Mouse (Mus musculus): ENCODE results near the gene Hmbs. TPM values are rescaled to one million over a fixed set of nuclear protein-coding genes. Genes with fewer than 3 reads are reported as not detected.
"Not testable (repeated sequence)": the region's sequence is repeated elsewhere in the genome, so short reads cannot be mapped to it uniquely, and the experiment has no call there.

Gene Hmbs
- polyA plus RNA-seq, 1 experiment from 2014 or later, result 123 TPM

DNA sequence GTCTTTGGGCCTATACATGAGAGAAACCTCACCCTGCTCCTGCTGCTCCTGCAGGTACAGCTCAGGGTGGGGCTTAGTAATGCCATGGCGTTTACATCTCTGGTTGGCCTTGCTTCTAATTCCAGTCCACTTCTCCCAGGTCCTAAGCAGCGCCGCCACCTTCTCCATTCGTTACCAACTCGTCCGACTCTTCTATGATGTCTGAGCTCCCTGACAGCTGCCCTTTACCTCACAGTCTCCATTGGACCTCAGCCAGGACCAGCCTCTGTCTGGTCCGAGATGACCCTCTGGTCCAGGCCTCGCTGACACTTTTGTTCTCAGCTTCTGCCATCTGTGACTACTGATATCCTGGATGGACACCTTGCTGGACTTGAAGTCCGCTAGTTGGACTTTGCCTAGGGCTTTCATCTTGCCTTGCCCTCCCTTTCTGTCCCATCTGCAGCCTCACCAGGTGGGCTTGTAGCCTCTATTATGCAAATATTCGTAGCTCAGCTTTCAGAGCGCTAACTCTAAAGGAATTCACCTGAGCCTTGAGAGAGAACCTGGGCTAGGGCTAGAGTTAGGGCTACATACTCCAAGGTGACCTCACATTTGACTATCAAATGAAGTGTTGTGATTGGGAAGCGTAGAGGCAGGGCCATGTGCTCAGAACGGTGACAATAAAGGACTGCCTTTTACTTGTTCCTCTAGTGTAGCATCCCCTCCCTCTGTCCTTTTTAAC, 10.9 kb downstream of the Hmbs start:
- no peak overlapping the region for H3K4me2 ChIP-seq
- H3K4me1 ChIP-seq, result peaks cover 19% of the 10 kb centered on the region
- no peaks in the 10 kb centered on the region for H3K27me3 ChIP-seq
- no peak for ATAC-seq (ENCODE audit: borderline replicate concordance, extremely low read depth, low FRiP score, low TSS enrichment)
- H3K36me3 ChIP-seq, result peaks cover 65% of the 10 kb centered on the region
- H3K9ac ChIP-seq, result no peak overlapping the region
- H3K9me3 ChIP-seq, result no peaks in the 10 kb centered on the region
- no peak overlapping the region for H3K27ac ChIP-seq
- WGBS, result 93% methylated on average over 13 of the region's 13 CpGs
- no peak overlapping the region for H3K4me3 ChIP-seq

DNA sequence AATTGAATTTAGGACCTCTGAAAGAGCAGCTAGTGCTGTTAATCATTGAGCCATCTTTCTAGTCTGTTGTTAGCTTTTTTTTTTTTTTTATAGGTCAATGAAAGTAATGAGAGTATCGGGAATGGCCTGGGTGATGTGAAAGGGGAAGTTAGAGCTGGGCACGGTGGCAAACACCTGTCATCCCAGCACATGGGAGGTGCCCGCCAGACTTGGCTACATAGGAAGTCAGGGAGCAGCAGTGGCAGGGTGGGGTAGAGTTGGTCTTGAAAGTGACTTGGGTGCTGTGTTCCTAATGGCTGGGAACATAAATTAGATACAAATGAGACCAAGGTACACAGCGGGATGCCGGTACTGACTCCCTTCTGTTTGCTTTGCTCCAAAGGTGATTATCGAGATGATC, 13.3 kb downstream of the Hmbs start:
- Histone ChIP-seq H3K27ac (no peak overlapping the region), H3K9ac (no peak overlapping the region), H3K9me3 (no peaks in the 10 kb centered on the region), H3K4me2 (no peak overlapping the region), H3K36me3 (peaks cover 48% of the 10 kb centered on the region), H3K27me3 (no peaks in the 10 kb centered on the region), H3K4me1 (peaks cover 5% of the 10 kb centered on the region), H3K4me3 (no peak overlapping the region)
- ATAC-seq (ENCODE audit: borderline replicate concordance, extremely low read depth, low FRiP score, low TSS enrichment), result no peak
- 95% methylated on average over 6 of the region's 6 CpGs for WGBS

DNA sequence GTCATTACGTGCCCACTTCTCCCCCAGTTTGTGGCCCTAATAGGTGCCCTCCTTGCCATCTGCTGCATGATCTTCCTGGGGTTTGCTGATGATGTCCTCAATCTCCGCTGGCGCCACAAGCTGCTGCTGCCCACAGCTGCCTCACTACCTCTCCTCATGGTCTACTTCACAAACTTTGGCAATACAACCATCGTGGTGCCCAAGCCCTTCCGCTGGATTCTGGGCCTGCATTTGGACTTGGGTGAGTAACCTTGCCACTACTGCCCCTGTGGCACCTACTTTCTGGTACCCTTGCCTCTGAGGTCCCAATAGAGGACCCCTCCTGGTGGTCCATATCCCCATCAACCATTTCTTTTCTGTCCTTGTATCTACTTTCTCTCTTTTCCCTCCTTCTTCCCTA, 16.1 kb downstream of the Hmbs start:
- peak overlapping the region; percentile 66 for H3K4me3 ChIP-seq
- H3K4me2 ChIP-seq, result peak overlapping the region; percentile 76
- peaks cover 5% of the 10 kb centered on the region for H3K4me1 ChIP-seq
- H3K9me3 ChIP-seq, result no peaks in the 10 kb centered on the region
- ATAC-seq (ENCODE audit: borderline replicate concordance, extremely low read depth, low FRiP score, low TSS enrichment), result no peak
- WGBS, result 79% methylated on average over 5 of the region's 5 CpGs
- H3K27ac ChIP-seq, result peak overlapping the region; percentile 94; the same call in 1 of the 2 replicates
- peaks cover 37% of the 10 kb centered on the region for H3K36me3 ChIP-seq
- H3K27me3 ChIP-seq, result no peaks in the 10 kb centered on the region
- H3K9ac ChIP-seq, result peak overlapping the region; percentile 79

- peak; percentile 48 for ATAC-seq (ENCODE audit: borderline replicate concordance, extremely low read depth, low FRiP score, low TSS enrichment)
- peak overlapping the region; percentile 76 for H3K4me2 ChIP-seq
- no peaks in the 10 kb centered on the region for H3K27me3 ChIP-seq
- peak overlapping the region; percentile 66 for H3K4me3 ChIP-seq
- peak overlapping the region; percentile 79 for H3K9ac ChIP-seq
- peaks cover 30% of the 10 kb centered on the region for H3K36me3 ChIP-seq
- H3K9me3 ChIP-seq, result no peaks in the 10 kb centered on the region
- H3K4me1 ChIP-seq, result peaks cover 5% of the 10 kb centered on the region
- H3K27ac ChIP-seq, result peak overlapping the region; percentile 94
- WGBS, result under 1% methylated on average over 22 of the region's 22 CpGs
Measured at GRCm38 (mm10) chr9:44327064-44327711, 16.8 kb downstream of the Hmbs start.

DNA sequence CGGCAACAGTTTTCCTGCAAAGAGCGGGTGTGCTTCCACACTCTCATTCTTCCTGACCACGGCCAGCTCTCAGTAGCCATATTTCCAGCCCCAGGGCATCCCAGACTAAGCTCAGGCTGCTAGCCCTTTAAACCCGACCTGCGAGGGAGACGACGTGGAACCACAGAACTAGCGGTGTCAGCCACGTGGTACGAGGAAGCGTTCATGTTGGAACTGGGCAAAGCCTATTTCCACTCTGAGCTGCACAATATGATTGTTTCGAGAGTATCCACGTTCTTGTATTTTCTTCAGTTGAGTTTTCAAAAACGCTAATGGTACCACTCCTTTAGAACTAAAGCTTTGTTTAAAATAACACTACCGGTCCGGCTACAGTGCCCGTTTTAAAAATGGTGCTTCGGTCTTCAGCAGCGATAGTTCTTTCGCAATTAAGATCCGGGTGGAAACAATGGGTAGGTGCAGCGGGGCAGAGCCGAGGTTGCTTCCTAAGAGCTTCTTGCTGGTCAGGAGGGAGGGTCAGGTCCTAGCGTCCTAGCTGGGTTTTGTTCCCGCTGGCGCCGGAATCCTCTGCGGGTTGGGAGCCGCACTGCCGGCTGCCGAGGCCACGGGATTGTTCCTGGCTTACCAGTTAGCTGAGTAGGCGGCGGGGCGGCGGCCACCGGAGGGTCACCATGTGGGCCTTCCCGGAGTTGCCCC, 17.5 kb downstream of the Hmbs start:
- ATAC-seq (ENCODE audit: borderline replicate concordance, extremely low read depth, low FRiP score, low TSS enrichment), result peak; percentile 92
- Histone ChIP-seq H3K36me3 (peaks cover 25% of the 10 kb centered on the region), H3K4me1 (peaks cover 5% of the 10 kb centered on the region), H3K27me3 (no peaks in the 10 kb centered on the region), H3K27ac (peak overlapping the region; percentile 94), H3K4me2 (peak overlapping the region; percentile 76), H3K4me3 (peak overlapping the region; percentile 66), H3K9ac (peak overlapping the region; percentile 79), H3K9me3 (no peaks in the 10 kb centered on the region)
- WGBS, result under 1% methylated on average over 38 of the region's 38 CpGs

DNA sequence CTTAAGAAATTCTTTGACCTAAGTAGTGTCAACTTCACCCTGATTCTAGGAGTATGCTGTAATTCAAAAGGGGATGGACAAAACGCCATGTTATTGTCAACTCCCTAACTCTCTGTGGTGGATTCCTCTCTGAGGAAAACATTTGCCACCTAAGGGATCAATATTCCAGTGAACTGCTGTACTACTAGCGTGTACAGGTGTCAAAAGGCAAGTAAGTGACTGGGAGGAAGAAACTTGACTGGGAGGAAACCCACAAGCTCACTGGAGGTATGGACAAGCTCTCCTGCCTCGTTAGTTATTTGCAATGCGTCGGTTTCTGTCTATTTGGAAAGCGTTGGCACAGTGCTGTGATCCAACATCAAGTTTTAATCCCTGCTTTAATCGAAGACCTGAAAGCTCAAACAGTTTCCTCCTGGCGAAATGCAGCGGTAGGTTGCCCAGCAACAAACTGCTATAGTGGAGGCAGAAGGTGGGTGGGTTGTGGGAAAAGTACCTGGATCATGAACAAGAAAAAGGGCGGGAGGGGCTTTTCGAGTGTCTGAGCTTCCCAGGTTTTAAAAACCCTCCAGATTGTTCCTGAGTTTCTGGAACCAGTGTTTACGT, 18.2 kb downstream of the Hmbs start, which contains the start of gene Dpagt1:
Gene Dpagt1, plus strand, starts transcription at position 252 of the 603 bp plus-strand sequence.
- no peak for ATAC-seq (ENCODE audit: borderline replicate concordance, extremely low read depth, low FRiP score, low TSS enrichment)
- H3K36me3 ChIP-seq, result peaks cover 19% of the 10 kb centered on the region
- H3K4me1 ChIP-seq, result peaks cover 7% of the 10 kb centered on the region
- WGBS, result 3% methylated on average over 12 of the region's 12 CpGs
- no peaks in the 10 kb centered on the region for H3K27me3 ChIP-seq
- H3K27ac ChIP-seq, result peak within 1 kb of the TSS; percentile 94
- peak within 1 kb of the TSS; percentile 79 for H3K9ac ChIP-seq
- no peaks in the 10 kb centered on the region for H3K9me3 ChIP-seq
- H3K4me2 ChIP-seq, result peak within 1 kb of the TSS; percentile 76
- peak within 1 kb of the TSS; percentile 66 for H3K4me3 ChIP-seq

DNA sequence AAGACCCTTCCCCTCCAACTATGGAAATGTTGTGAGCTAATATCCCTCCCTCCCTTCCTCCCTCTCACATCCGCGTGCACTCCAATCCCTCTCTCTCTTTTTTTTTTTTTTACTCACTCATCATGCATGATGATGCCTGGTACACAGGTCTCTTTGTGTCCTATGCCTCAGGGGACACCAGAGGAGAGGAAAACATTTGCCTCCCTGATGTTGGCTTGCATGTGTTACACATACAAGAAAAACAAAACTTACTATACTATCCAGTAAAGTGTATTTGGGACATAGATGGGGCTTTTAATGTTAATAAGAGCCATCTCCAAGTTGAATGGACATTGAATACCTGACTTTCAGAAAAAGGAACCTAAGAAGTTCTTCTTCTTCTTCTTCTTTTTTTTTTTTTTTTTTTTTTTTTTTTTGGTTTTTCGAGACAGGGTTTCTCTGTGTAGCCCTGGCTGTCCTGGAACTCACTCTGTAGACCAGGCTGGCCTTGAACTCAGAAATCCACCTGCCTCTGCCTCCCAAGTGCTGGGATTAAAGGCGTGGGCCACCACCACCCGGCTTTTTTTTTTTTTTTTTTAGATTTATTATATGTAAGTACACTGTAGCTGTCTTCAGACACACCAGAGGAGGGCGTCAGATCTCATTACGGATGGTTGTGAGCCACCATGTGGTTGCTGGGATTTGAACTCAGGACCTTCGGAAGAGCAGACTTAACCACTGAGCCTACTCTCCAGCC, 18.8 kb downstream of the Hmbs start:
- 53% methylated on average over 7 of the region's 8 CpGs for WGBS
- not testable (repeated sequence) for H3K9me3 ChIP-seq; ATAC-seq (ENCODE audit: borderline replicate concordance, extremely low read depth, low FRiP score, low TSS enrichment); H3K27me3 ChIP-seq; H3K4me1 ChIP-seq
- Histone ChIP-seq H3K36me3 (peaks cover 13% of the 10 kb centered on the region), H3K27ac (peak overlapping the region; percentile 94; the same call in 1 of the 2 replicates), H3K4me2 (peak overlapping the region; percentile 76), H3K9ac (peak overlapping the region; percentile 79; the same call in 1 of the 2 replicates), H3K4me3 (peak overlapping the region; percentile 66; the same call in 1 of the 2 replicates)

DNA sequence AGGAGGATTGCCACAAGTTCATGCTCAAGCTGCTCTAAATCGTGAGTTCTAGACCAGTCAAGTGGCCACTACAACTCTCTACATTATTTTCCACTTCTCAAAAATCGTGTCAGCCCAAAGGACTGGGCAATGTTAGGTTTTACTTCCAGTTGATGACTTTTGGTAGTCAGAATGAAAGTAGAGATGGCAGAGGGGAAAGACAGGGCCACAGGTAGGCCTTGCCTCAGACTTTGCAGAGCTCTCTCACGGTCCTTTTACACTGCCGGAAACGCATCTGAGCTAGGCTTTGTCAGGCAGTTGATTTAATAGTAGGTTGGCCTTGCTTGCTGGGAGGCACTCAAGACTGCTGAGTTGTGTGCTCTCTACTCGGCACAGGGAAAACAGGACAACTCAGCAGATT, 19.9 kb downstream of the Hmbs start:
- no peak overlapping the region for H3K27ac ChIP-seq
- no peak for ATAC-seq (ENCODE audit: borderline replicate concordance, extremely low read depth, low FRiP score, low TSS enrichment)
- H3K4me3 ChIP-seq, result no peak overlapping the region
- peaks cover 4% of the 10 kb centered on the region; the same call in 1 of the 2 replicates for H3K36me3 ChIP-seq
- H3K4me2 ChIP-seq, result no peak overlapping the region
- no peak overlapping the region for H3K9ac ChIP-seq
- H3K4me1 ChIP-seq, result peaks cover 12% of the 10 kb centered on the region
- H3K27me3 ChIP-seq, result no peaks in the 10 kb centered on the region
- 67% methylated on average over 6 of the region's 6 CpGs for WGBS
- H3K9me3 ChIP-seq, result no peaks in the 10 kb centered on the region

GRCm38 (mm10) chr9:44323656-44324055, 20.4 kb downstream of the Hmbs start:
- H3K4me1 ChIP-seq, result peaks cover 16% of the 10 kb centered on the region
- H3K9ac ChIP-seq; ATAC-seq (ENCODE audit: borderline replicate concordance, extremely low read depth, low FRiP score, low TSS enrichment); H3K36me3 ChIP-seq; H3K4me2 ChIP-seq; H3K9me3 ChIP-seq; H3K4me3 ChIP-seq; H3K27me3 ChIP-seq; H3K27ac ChIP-seq: not testable (repeated sequence)
- WGBS, result 73% methylated on average over 4 of the region's 4 CpGs

DNA sequence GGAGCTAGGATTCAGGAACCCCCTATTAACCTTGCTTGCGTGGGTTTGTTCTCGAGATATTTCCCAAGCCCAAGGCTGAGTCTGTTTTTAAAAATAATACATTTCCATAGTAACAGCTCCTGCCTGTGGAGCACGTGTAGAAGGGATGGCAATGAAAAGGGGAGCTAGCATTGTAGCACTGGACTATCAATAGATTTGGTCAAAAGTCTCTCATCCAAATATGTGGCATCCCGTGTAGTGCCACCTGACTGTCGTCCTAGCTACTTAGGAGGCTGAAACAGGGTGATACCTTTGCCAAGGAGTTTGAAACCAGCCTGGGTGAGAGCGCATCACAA, 23.3 kb downstream of the Hmbs start:
- Histone ChIP-seq H3K9me3 (no peaks in the 10 kb centered on the region), H3K4me2 (peak overlapping the region; percentile 85), H3K27me3 (no peaks in the 10 kb centered on the region), H3K27ac (peak overlapping the region; percentile 4), H3K36me3 (peaks cover 4% of the 10 kb centered on the region), H3K4me1 (peaks cover 25% of the 10 kb centered on the region), H3K4me3 (peak overlapping the region; percentile 77), H3K9ac (peak overlapping the region; percentile 31; the same call in 1 of the 2 replicates)
- ATAC-seq (ENCODE audit: borderline replicate concordance, extremely low read depth, low FRiP score, low TSS enrichment), result no peak
- WGBS, result 18% methylated on average over 6 of the region's 6 CpGs
